Mouse (Mus musculus) mature B cell (primary cell): ENCODE measurements around the gene Capza2.
"Not testable (repeated sequence)": the region's sequence is repeated elsewhere in the genome, so short reads cannot be mapped to it uniquely, and the experiment has no call there.

Source experiments
- in situ Hi-C: fragments of 300-500 bp; cut with MboI; formaldehyde crosslinking; loops from 2 replicates; pipeline ENCODE4 v1.14.3; 2019

Capza2 gene

DNA sequence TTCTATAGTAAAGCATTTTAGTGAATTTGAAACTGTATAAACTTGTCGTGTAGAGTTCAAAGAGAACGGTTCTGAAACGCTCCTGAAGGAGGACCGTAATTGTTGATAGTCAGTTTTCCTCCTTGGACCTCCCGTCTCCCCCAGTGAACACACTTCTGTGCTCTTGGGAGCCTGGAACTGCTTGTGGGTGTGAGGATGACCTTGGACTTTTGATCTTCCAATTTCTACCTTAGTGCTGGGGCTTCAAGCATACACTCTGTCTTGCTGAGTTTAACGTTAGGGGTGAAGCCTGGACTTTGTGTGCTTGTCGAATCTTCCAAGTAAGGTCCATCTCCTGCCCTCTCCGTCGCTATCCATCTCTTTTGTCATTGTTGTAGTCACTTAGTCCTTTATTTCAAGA, 4.0 kb downstream of the Capza2 start:
- in situ Hi-C loops, result no loop called here

DNA sequence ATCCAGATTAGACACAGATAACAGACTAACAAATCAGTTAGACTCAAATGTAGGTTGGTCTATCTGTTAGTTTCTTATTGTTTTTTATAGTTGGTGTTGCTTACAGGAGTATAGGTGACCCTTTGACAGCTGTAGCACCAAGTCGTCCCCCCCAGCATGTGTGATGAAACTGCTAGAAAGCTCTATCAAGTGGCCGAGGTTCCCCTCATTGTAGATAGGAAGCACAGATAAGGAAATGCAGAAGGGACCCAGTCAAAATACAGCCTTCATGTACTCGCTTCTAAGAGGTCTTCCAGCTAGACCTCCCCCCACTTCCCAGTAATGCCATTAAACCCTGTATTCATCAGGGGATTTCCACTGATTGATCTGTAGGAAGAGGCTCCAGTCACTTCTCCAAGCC, 6.7 kb downstream of the Capza2 start:
- in situ Hi-C loops, result no loop called here

- in situ Hi-C loops, result no loop called here
These were observed 10.1 kb downstream of the Capza2 start for GRCm38 (mm10) chr6:17646107-17646506.

- in situ Hi-C loops, result no loop called here
These were observed 16.1 kb downstream of the Capza2 start for GRCm38 (mm10) chr6:17652132-17652531.

DNA sequence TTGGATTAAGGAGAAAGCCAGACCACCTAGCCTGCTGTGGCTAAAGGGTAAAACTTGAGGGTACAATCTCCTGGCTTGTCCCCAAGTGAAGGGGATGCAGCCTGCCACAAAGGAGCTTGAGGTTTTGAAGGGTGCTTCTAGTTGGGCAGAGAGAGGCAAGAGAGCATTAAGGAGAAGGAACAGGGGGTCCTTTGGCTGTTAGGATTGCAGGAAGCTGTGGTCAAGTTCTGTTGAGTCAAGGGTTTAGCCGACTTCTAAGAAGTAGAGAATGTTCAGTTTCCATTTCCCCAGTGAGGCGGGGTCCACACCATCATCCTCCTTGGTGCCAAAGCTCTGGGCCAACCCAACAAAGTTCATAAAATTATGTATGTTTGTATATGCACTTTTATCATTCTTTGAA, 19.0 kb downstream of the Capza2 start:
- in situ Hi-C loops, result no loop called here

GRCm38 (mm10) chr6:17657308-17657707, 21.3 kb downstream of the Capza2 start:
- in situ Hi-C loops, result no loop called here

- in situ Hi-C loops, result no loop called here
These were observed 29.3 kb downstream of the Capza2 start for GRCm38 (mm10) chr6:17665348-17665747.

DNA sequence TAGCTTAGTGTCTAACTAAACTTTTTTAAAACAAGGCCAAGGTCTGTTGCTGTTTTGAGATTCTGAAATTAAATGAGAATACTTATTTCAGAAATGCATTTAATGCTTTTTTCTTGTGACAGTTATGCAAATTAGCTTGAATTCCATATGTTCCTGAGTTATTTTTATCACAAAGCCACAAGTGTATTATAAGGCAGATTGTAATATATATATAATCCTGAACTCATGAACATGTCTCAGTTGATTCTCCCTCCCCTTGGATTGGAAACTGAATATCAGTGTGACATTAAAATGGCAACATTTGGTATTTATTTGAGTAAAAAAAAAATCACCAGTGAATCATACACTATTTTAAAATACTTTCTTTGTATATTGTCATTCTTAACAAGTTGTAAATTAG, 30.0 kb downstream of the Capza2 start:
- in situ Hi-C loops, result no loop called here

DNA sequence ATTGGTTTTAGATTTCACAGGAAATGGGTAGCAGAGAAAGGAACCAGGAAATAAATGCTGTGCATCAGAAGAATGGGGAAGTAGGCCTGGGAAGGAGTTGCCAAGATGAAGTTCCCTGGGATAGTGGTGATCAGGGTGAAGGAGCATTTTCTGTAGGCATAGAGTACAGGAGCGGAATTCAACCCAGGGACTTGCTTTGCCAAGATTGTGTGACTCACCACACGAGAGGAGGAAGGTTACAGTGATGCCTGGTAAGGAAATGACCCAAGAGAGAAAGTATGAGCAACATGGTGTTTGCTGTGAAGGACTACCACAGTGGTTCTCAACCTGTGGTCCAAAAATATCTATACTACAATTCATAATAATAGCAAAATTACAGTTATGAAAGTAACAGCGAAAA, 31.8 kb downstream of the Capza2 start:
- in situ Hi-C loops, result no loop called here

GRCm38 (mm10) chr6:17668334-17668733, 32.3 kb downstream of the Capza2 start:
- in situ Hi-C loops, result no loop called here

DNA sequence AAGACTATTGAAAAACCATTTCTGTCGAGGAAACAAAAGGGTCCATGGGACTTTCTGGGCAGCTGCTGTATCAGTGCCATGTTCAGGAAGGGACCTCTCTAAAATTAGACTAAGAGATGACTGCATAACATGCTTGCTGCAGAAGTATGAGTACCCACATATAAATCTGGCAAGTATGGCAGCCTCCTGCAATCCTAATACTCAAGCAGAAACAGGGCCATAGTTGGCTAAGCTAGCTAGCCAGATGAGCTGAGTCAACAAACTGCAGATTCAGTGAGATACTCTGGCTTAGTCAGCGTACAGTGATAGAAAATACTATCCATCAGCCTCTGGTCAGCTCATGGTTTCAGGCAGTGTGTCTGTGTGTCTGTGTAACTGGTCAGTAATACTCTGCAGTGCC, 33.8 kb downstream of the Capza2 start:
- in situ Hi-C loops, result loop anchor here (10.0 kb wide), 1 partner anchor 175 kb away; no protein-coding TSS in a partner anchor

GRCm38 (mm10) chr6:17675019-17675756, 39.2 kb downstream of the Capza2 start:
- in situ Hi-C loops, result loop anchor here (10.0 kb wide), 1 partner anchor 170 kb away; no protein-coding TSS in a partner anchor

GRCm38 (mm10) chr6:17677008-17677407, 41.0 kb downstream of the Capza2 start:
- in situ Hi-C loops, result loop anchor here (10.0 kb wide), 1 partner anchor 168 kb away; no protein-coding TSS in a partner anchor

DNA sequence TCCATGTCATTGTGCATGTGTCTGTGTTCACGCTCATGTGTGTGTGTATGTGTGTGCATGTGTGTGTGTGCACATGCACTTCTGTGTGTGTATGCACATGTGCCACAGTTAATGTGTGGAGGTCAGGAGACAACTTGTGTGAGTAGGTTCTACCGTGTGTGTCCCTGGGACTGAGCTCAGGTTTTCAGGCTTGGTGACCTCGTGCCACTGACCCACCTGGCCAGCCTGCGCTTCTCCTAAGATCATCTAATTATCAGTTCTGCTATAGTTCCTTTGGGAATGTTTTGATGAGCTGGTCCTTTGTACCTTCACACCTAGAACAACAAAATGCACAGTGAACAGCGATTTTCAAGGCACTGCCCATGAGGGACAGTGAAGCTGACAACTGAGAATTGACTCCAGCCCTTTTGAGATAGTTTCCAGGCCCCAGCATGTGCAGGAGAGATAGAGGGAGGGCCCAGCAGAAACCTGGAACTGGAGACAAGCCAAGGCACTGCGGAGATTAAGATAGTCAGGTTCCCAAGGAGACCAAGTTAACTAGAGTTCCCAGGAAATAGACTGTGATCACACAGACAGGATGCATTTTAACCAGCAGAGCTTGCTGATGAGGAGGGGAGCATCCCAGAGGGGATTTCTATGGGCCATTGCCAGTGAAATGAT, 44.4 kb downstream of the Capza2 start:
- in situ Hi-C loops, result no loop called here

- in situ Hi-C loops, result no loop called here
These were observed 45.8 kb downstream of the Capza2 start for GRCm38 (mm10) chr6:17681810-17682209.

GRCm38 (mm10) chr6:17688676-17689075, 52.6 kb downstream of the Capza2 start:
- in situ Hi-C loops, result no loop called here

DNA sequence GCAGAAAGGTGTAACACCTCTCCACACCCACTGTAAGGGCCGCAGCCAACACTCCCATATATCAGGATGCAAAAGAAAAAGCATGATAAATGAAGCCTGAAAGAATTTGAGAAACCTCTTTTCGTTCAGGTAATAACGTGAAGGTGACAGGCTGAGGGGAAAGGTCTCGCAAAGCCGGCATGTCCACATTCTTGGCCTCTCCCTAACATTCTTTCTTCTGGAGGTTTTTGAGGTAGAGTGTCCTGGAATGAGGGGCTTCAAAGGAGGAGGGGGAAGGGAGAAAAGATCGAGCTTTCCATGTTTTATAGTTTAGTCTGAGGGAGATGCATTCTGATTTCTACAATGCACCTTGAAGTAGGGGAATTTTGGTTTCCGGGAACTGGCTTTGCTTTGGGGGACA, 56.6 kb downstream of the Capza2 start, which contains the start of gene St7:
TSS of gene St7 (plus strand) at position 287 of the 400 bp plus-strand sequence.
- in situ Hi-C loops, result no loop called here

GRCm38 (mm10) chr6:17693726-17694549, 57.9 kb downstream of the Capza2 start:
- in situ Hi-C loops, result no loop called here

DNA sequence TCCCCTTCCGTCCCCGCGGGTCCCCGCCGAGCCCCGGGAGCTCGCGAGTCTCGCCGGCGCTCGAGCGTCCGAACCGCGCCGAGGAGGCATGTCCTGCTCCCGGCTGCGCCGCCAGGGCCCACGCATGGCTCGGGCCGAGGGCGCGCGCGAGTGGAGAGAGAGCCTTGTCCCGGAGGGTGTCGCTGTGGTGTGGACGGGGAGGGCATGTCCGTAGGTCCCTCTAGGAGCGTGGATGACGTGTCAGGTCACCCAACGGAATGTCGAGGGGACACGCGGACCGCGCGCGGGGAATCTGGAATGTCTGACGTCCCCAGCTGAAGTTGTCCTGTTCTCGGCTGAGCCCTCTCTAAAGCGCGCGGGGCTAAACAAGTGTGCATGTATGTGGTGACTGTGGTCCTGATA, 58.5 kb downstream of the Capza2 start:
- in situ Hi-C loops, result no loop called here

DNA sequence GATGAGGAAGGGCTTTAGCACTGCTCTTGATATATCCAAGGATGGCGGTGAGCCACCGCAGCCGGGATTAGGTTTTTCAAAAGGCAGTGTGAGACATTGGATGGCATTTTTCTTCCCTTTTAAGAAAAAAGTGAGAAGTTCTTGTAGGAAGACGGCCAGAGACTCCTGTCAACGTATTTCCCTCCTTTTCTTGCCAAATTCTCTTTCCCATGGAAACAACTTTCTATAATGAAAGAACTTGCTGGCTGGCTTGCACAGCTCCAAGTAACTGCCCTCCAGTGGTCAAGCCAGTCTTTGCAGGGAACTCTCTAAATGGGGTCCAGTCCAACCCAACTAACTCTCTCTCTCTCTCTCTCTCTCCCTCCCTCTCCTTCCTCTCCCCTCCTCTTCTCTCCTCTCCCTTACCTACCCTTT, 60.3 kb downstream of the Capza2 start:
- in situ Hi-C loops, result no loop called here

DNA sequence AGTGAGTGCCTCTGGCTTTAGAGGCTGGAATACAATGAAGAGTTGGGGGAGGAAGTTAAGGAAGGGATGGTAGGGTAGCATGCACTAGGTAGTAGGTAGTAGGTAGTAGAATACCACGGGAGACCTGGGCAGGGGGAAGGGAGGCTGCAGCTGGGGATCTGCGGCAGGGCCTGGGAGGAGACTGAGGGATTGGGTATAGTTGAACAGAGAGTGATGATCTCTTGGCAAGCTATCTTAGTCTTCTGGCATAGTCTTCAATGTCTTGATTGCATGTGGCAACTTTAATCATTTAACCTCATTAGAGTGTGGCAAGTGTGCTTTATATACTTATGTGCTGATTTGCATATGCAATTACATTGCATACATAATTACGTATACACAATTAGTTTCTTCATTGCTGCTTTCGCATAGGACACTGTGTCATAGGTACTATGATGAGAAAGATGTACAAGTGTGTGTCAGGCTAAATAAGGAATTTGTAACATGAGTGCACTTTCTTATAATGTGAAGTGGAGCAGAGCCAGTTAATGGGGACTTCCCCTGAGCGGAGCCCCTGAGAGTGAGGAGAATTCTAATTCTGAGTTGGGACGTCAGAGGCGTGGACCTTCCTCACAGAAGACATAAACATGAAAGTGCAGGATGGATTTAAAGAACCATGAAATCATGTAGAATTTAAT, 65.0 kb downstream of the Capza2 start:
- in situ Hi-C loops, result no loop called here

DNA sequence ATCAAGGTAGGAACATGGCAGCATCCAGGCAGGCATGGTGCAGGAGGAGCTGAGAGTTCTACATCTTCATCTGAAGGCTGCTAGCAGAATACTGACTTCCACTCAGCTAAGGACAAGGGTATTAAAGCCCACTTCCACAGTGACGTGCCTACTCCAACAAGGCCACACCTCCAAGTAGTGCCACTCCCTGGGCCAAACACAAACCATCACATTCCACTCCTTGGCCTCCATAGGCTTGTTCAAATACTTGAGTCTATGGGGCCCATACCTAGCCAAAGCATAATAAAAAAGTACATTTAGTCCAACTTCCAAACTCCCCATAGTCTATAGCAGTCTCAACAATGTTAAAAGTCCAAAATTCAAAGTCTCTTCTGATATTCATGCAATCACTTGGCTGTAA, 68.0 kb downstream of the Capza2 start:
- in situ Hi-C loops, result not testable (repeated sequence)
